Comparison of ENCODE assay signal across 10 mouse cellular contexts in the genomic region with DNA sequence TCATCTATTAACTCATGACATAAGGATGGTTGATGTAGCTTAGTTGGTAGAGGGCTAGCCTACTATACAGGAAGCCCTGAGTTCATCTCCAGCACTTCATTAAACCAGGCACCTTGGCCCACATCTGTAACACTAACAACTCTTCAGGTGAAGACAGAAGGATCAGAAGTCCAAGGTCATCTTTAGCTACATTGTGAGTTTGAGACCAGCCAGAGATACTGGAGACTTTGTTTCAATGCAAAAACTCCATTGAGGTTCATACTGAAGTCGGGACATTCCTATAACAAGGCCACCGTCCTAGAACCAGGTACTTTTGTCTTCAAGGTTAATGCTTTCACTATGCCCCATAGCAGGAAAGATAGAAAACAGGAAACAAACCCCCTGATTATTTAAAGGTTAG. TPM values are rescaled to one million over a fixed set of nuclear protein-coding genes. Genes with fewer than 3 reads are reported as not detected.
A peak's percentile ranks its signal among the peaks of the same experiment; 100 is the strongest.
DNase-seq lines count a peak whose midpoint lies in the region; ATAC-seq and TF ChIP-seq lines count a peak whose summit lies in the region.
"Had no signal": no experiment of that assay in that cellular context is flagged by ENCODE, and none has a peak within 500 bp of the region (broad histone marks: within the 10 kb centered on the region; RNA-seq: fewer than 3 reads in every experiment).

No protein-coding gene starts in this region.

- H3K27ac ChIP-seq in heart, embryonic 11.5 days (ENCODE audit: low read depth, low read length), result no peak overlapping the region
- no peak overlapping the region for H3K27ac ChIP-seq in embryonic facial prominence, embryonic 13.5 days
- H3K27ac ChIP-seq in liver, embryonic 15.5 days (replicated peaks), result peak overlapping the region; percentile 61

- no peaks in the 10 kb centered on the region for H3K4me1 ChIP-seq in heart, embryonic 11.5 days (ENCODE audit: control insufficient read depth, insufficient read depth, low read length)
- peaks cover 88% of the 10 kb centered on the region for H3K4me1 ChIP-seq in E14TG2a.4 (replicated peaks; ENCODE audit: low read depth, low read length)
- peaks cover 21% of the 10 kb centered on the region for H3K4me1 ChIP-seq in embryonic facial prominence, embryonic 13.5 days
- H3K4me1 ChIP-seq in liver, embryonic 15.5 days (replicated peaks), result peaks cover 59% of the 10 kb centered on the region

- no peak overlapping the region for H3K4me3 ChIP-seq in heart, embryonic 11.5 days (ENCODE audit: low read depth, low read length)
- peak overlapping the region; percentile 94; the same call in 1 of the 2 replicates for H3K4me3 ChIP-seq in E14TG2a.4 (replicated peaks; ENCODE audit: low read length)
- no peak overlapping the region for H3K4me3 ChIP-seq in embryonic facial prominence, embryonic 13.5 days
- H3K4me3 ChIP-seq in liver, embryonic 15.5 days (replicated peaks), result 0 out of 2 replicates have a peak overlapping the region, but pooled peaks have one; percentile 74

- H3K27me3 ChIP-seq in heart, embryonic 11.5 days (ENCODE audit: control insufficient read depth, insufficient read depth, low read length), result no peaks in the 10 kb centered on the region
- H3K27me3 ChIP-seq in E14TG2a.4 (ENCODE audit: insufficient read depth, low read length), result no peaks in the 10 kb centered on the region
- no peaks in the 10 kb centered on the region for H3K27me3 ChIP-seq in embryonic facial prominence, embryonic 13.5 days
- H3K27me3 ChIP-seq in liver, embryonic 15.5 days, result 0 out of 2 replicates have a peak, but pooled peaks cover 8% of the 10 kb centered on the region

- ATAC-seq in heart, embryonic 11.5 days (replicated peaks; ENCODE audit: insufficient number of reproducible peaks, low FRiP score, low TSS enrichment), result no peak
- no peak for ATAC-seq in embryonic facial prominence, embryonic 13.5 days (ENCODE audit: insufficient number of reproducible peaks, insufficient read depth, low FRiP score, low TSS enrichment, low read depth)
- ATAC-seq in liver, embryonic 15.5 days (ENCODE audit: insufficient read depth), result no peak

- no peak for DNase-seq in heart, adult 18-20 months
- no peak for DNase-seq in cerebellum, adult 11 months
- no peak for DNase-seq in left cerebral cortex, postnatal 25 days (ENCODE audit: low spot score in 2 of 2)
- no peak for DNase-seq in cerebellum, adult 9-11 months

- H3K9ac ChIP-seq in heart, embryonic 11.5 days (ENCODE audit: low read depth, low read length), result no peak overlapping the region
- no peak overlapping the region for H3K9ac ChIP-seq in embryonic facial prominence, embryonic 13.5 days
- H3K9ac ChIP-seq in liver, embryonic 15.5 days, result peak overlapping the region; percentile 38; the same call in 1 of the 2 replicates

- no peaks in the 10 kb centered on the region for H3K9me3 ChIP-seq in heart, embryonic 11.5 days (replicated peaks; ENCODE audit: control insufficient read depth, low read length)
- H3K9me3 ChIP-seq in E14TG2a.4 (ENCODE audit: low read length), result no peaks in the 10 kb centered on the region
- no peaks in the 10 kb centered on the region for H3K9me3 ChIP-seq in embryonic facial prominence, embryonic 13.5 days
- no peaks in the 10 kb centered on the region for H3K9me3 ChIP-seq in liver, embryonic 15.5 days (replicated peaks)

- intact Hi-C loops in left cerebral cortex, postnatal 25 days (cut with DNase I), result no loop called here

- WGBS in heart, embryonic 11.5 days (ENCODE audit: insufficient replicate concordance), result 87% methylated on average over 2 of the region's 2 CpGs
- WGBS in embryonic facial prominence, embryonic 13.5 days, result 83% methylated on average over 2 of the region's 2 CpGs
- WGBS in liver, embryonic 15.5 days (ENCODE audit: insufficient replicate concordance), result 75% methylated on average over 2 of the region's 2 CpGs

- TF ChIP-seq CTCF in E14TG2a.4 (conservative IDR thresholded peaks at IDR 0.05; ENCODE audit: low read length), result no peak

- peak overlapping the region; percentile 99 for H3K4me2 ChIP-seq in heart, embryonic 11.5 days
- H3K4me2 ChIP-seq in embryonic facial prominence, embryonic 13.5 days, result peak overlapping the region; percentile 96
- H3K4me2 ChIP-seq in liver, embryonic 15.5 days, result peak overlapping the region; percentile 93; the same call in 1 of the 2 replicates

- no peaks in the 10 kb centered on the region for H3K36me3 ChIP-seq in heart, embryonic 11.5 days (ENCODE audit: control insufficient read depth, insufficient read depth, low read length)
- peaks cover 22% of the 10 kb centered on the region for H3K36me3 ChIP-seq in E14TG2a.4 (ENCODE audit: insufficient read depth, low read length)
- H3K36me3 ChIP-seq in embryonic facial prominence, embryonic 13.5 days, result no peaks in the 10 kb centered on the region
- H3K36me3 ChIP-seq in liver, embryonic 15.5 days (replicated peaks), result no peaks in the 10 kb centered on the region

RNA-seq across cellular contexts. Expression of gene Tmem231, which starts 0.5 kb away (rescaled TPM):
- 5.0 and 5.6 TPM in 2 replicates for polyA plus RNA-seq in heart, embryonic 11.5 days (2014; fragmentation: Nextera tagmentation; extraction: Ambion mirVana)
- 1 to 10 TPM; 2.0 to 2.4 TPM for total RNA-seq in heart, adult 18-20 months (2021)
- 21.1 and 22.1 TPM in 2 replicates for polyA plus RNA-seq in embryonic facial prominence, embryonic 13.5 days (2015; fragmentation: Nextera tagmentation; extraction: Ambion mirVana)
- 1.9 and 2.1 TPM in 2 replicates for polyA plus RNA-seq in liver, embryonic 15.5 days (2015; fragmentation: Nextera tagmentation; extraction: Ambion mirVana)
- 10 to 100 TPM; 12.0 to 13.0 TPM for total RNA-seq in left cerebral cortex, postnatal 25 days (2021)

RNA-seq across cellular contexts. Expression of gene Gabarapl2, which starts 6.3 kb away (rescaled TPM):
- polyA plus RNA-seq in heart, embryonic 11.5 days (2014; fragmentation: Nextera tagmentation; extraction: Ambion mirVana), result 177 and 191 TPM in 2 replicates
- total RNA-seq in heart, adult 18-20 months (2021), result 100 to 1,000 TPM; 137 to 139 TPM
- 166 and 167 TPM in 2 replicates for polyA plus RNA-seq in embryonic facial prominence, embryonic 13.5 days (2015; fragmentation: Nextera tagmentation; extraction: Ambion mirVana)
- 182 and 198 TPM in 2 replicates for polyA plus RNA-seq in liver, embryonic 15.5 days (2015; fragmentation: Nextera tagmentation; extraction: Ambion mirVana)
- 100 to 1,000 TPM; 219 to 220 TPM for total RNA-seq in left cerebral cortex, postnatal 25 days (2021)

RNA-seq across cellular contexts. Expression of gene Chst5, which starts 24.0 kb away (rescaled TPM):
- 0.99 TPM in 1 of 2 replicates, not detected in the other for polyA plus RNA-seq in heart, embryonic 11.5 days (2014; fragmentation: Nextera tagmentation; extraction: Ambion mirVana)
- total RNA-seq in heart, adult 18-20 months (2021), result not detected
- polyA plus RNA-seq in embryonic facial prominence, embryonic 13.5 days (2015; fragmentation: Nextera tagmentation; extraction: Ambion mirVana), result 3.4 and 3.6 TPM in 2 replicates
- polyA plus RNA-seq in liver, embryonic 15.5 days (2015; fragmentation: Nextera tagmentation; extraction: Ambion mirVana), result 0.05 and 0.14 TPM in 2 replicates
- total RNA-seq in left cerebral cortex, postnatal 25 days (2021), result under 1 TPM; 0.28 to 0.30 TPM
- total RNA-seq: gastrocnemius, adult 8-10 months; neutrophil, adult 5-6 weeks had no signal

RNA-seq across cellular contexts. Expression of gene Tmem170, which starts 57.7 kb away (rescaled TPM):
- polyA plus RNA-seq in heart, embryonic 11.5 days (2014; fragmentation: Nextera tagmentation; extraction: Ambion mirVana), result 4.5 and 5.8 TPM in 2 replicates
- 1 to 10 TPM; 2.4 to 2.6 TPM for total RNA-seq in heart, adult 18-20 months (2021)
- 8.3 and 8.6 TPM in 2 replicates for polyA plus RNA-seq in embryonic facial prominence, embryonic 13.5 days (2015; fragmentation: Nextera tagmentation; extraction: Ambion mirVana)
- 3.6 and 4.4 TPM in 2 replicates for polyA plus RNA-seq in liver, embryonic 15.5 days (2015; fragmentation: Nextera tagmentation; extraction: Ambion mirVana)
- 1 to 10 TPM; 3.6 to 4.3 TPM for total RNA-seq in left cerebral cortex, postnatal 25 days (2021)

RNA-seq across cellular contexts. Expression of gene Adat1, which starts 57.9 kb away (rescaled TPM):
- polyA plus RNA-seq in heart, embryonic 11.5 days (2014; fragmentation: Nextera tagmentation; extraction: Ambion mirVana), result 6.1 and 7.1 TPM in 2 replicates
- 1 to 10 TPM; 1.9 to 2.2 TPM for total RNA-seq in heart, adult 18-20 months (2021)
- 11.9 and 12.8 TPM in 2 replicates for polyA plus RNA-seq in embryonic facial prominence, embryonic 13.5 days (2015; fragmentation: Nextera tagmentation; extraction: Ambion mirVana)
- polyA plus RNA-seq in liver, embryonic 15.5 days (2015; fragmentation: Nextera tagmentation; extraction: Ambion mirVana), result 2.8 and 3.7 TPM in 2 replicates
- total RNA-seq in left cerebral cortex, postnatal 25 days (2021), result 1 to 10 TPM; 5.4 to 6.6 TPM

Comparison
In these comparisons a context has a peak if more than half of its experiments do, and no peak if none do; other contexts are left out.
1. H3K4me3 ChIP-seq: peak in E14TG2a.4 (single experiment) and liver, embryonic 15.5 days (single experiment); none in heart, embryonic 11.5 days (single experiment) and embryonic facial prominence, embryonic 13.5 days (single experiment).
2. Peak in every context shown above with its lines, with median percentiles within 50 percentile points of each other: H3K4me2 ChIP-seq.